Mouse (Mus musculus): Measurements from ENCODE around the gene Arhgap32.
"Not testable (repeated sequence)": the region's sequence is repeated elsewhere in the genome, so short reads cannot be mapped to it uniquely, and the experiment has no call there.

Arhgap32 gene

GRCm38 (mm10) chr9:32137697-32138426 lies 21.9 kb downstream of the Arhgap32 start:
- DNase-seq (ENCODE audit: low spot score in 2 of 2), result no peak

- DNase-seq (ENCODE audit: low spot score in 2 of 2), result no peak
Measured at GRCm38 (mm10) chr9:32138616-32139015, 22.7 kb downstream of the Arhgap32 start.

GRCm38 (mm10) chr9:32139641-32140040 lies 23.7 kb downstream of the Arhgap32 start:
- DNase-seq (ENCODE audit: low spot score in 2 of 2), result peak in 1 of 2 experiments; percentile 47

- DNase-seq (ENCODE audit: low spot score in 2 of 2), result no peak
Measured at GRCm38 (mm10) chr9:32142834-32143233, 26.9 kb downstream of the Arhgap32 start.

GRCm38 (mm10) chr9:32143451-32143850 lies 27.5 kb downstream of the Arhgap32 start:
- DNase-seq (ENCODE audit: low spot score in 2 of 2), result no peak

- no peak for DNase-seq (ENCODE audit: low spot score in 2 of 2)
Measured at GRCm38 (mm10) chr9:32146257-32146996, 30.5 kb downstream of the Arhgap32 start.

GRCm38 (mm10) chr9:32149241-32149640 lies 33.3 kb downstream of the Arhgap32 start:
- DNase-seq (ENCODE audit: low spot score in 2 of 2), result no peak

GRCm38 (mm10) chr9:32149836-32150642 lies 34.1 kb downstream of the Arhgap32 start:
- DNase-seq (ENCODE audit: low spot score in 2 of 2), result no peak

- no peak for DNase-seq (ENCODE audit: low spot score in 2 of 2)
Measured at GRCm38 (mm10) chr9:32154727-32155371, 38.9 kb downstream of the Arhgap32 start.

GRCm38 (mm10) chr9:32156706-32157105 lies 40.8 kb downstream of the Arhgap32 start:
- DNase-seq (ENCODE audit: low spot score in 2 of 2), result no peak

- peak in 1 of 2 experiments; percentile 17 for DNase-seq (ENCODE audit: low spot score in 2 of 2)
Measured at GRCm38 (mm10) chr9:32157201-32157600, 41.3 kb downstream of the Arhgap32 start.

GRCm38 (mm10) chr9:32158837-32159543 lies 43.1 kb downstream of the Arhgap32 start:
- DNase-seq (ENCODE audit: low spot score in 2 of 2), result peak; percentile 60 to 78

- no peak for DNase-seq (ENCODE audit: low spot score in 2 of 2)
Measured at GRCm38 (mm10) chr9:32159724-32160123, 43.8 kb downstream of the Arhgap32 start.

GRCm38 (mm10) chr9:32162792-32163191 lies 46.9 kb downstream of the Arhgap32 start:
- DNase-seq (ENCODE audit: low spot score in 2 of 2), result no peak

- not testable (repeated sequence) for DNase-seq (ENCODE audit: low spot score in 2 of 2)
Measured at GRCm38 (mm10) chr9:32163820-32164219, 47.9 kb downstream of the Arhgap32 start.

GRCm38 (mm10) chr9:32168546-32169137 lies 52.7 kb downstream of the Arhgap32 start:
- no peak for DNase-seq (ENCODE audit: low spot score in 2 of 2)

- DNase-seq (ENCODE audit: low spot score in 2 of 2), result no peak
Measured at GRCm38 (mm10) chr9:32170713-32171112, 54.8 kb downstream of the Arhgap32 start.

- DNase-seq (ENCODE audit: low spot score in 2 of 2), result no peak
Measured at GRCm38 (mm10) chr9:32176612-32177011, 60.7 kb downstream of the Arhgap32 start.

GRCm38 (mm10) chr9:32181170-32181569 lies 65.2 kb downstream of the Arhgap32 start:
- DNase-seq (ENCODE audit: low spot score in 2 of 2), result no peak

- no peak for DNase-seq (ENCODE audit: low spot score in 2 of 2)
Measured at GRCm38 (mm10) chr9:32186489-32186888, 70.6 kb downstream of the Arhgap32 start.

Measured in right cerebral cortex, postnatal 10 days (tissue).